Mouse (Mus musculus) liver, embryonic 14.5 days (tissue): Measurements from ENCODE around the gene Rec114. TPM values are rescaled to one million over a fixed set of nuclear protein-coding genes. Genes with fewer than 3 reads are reported as not detected.

Experiments
- ATAC-seq: fragments of 200-750 bp; cut with Nextera tagmentation; 2 replicates; pipeline ENCODE4 v1.8.0; 2017; ENCODE audit warnings: moderate number of reproducible peaks, mild to moderate bottlenecking, moderate library complexity; ENCODE audit not compliant: insufficient read depth
- DNase-seq, 3 experiments: peaks; one replicate each; pipeline ENCODE4 v3.0.0-alpha.2; 2012 to 2013; ENCODE audit warnings: low read depth in 3 of 3, low spot score in 3 of 3
- H3K27ac ChIP-seq: fragments of 300-500 bp; sonication (generic); 2 replicates; pipeline ENCODE4 v1.5.1; 2014; ENCODE audit warnings: moderate library complexity, mild to moderate bottlenecking, control low read depth, inconsistent platforms
- H3K27me3 ChIP-seq: fragments of 300-500 bp; sonication (generic); 2 replicates; pipeline ENCODE4 v1.6.1; 2014; ENCODE audit warnings: mild to moderate bottlenecking, low read length, moderate library complexity; ENCODE audit not compliant: control insufficient read depth, insufficient read depth
- H3K36me3 ChIP-seq: fragments of 300-500 bp; sonication (generic); replicated peaks from 2 replicates; pipeline ENCODE4 v1.6.1; 2014; ENCODE audit warnings: low read depth; ENCODE audit not compliant: control insufficient read depth, insufficient read depth
- H3K4me1 ChIP-seq, 2 experiments: fragments of 200-500 bp in 1 of 2; fragments of 300-500 bp in 1 of 2; sonication (generic) in 1 of 2; replicated peaks; 2 replicates each; pipeline ENCODE4 v1.6.1; 2012 to 2014; ENCODE audit warnings: antibody characterized with exemption in 1 of 2, inconsistent platforms in 1 of 2, low read length in 1 of 2; ENCODE audit not compliant: control insufficient read depth in 2 of 2, insufficient read depth in 2 of 2
- H3K4me2 ChIP-seq: fragments of 300-500 bp; sonication (generic); 2 replicates; pipeline ENCODE4 v1.6.1; 2014; ENCODE audit warnings: low read depth, mild to moderate bottlenecking, control low read depth, moderate library complexity
- H3K4me3 ChIP-seq, 2 experiments: fragments of 200-500 bp in 1 of 2; fragments of 300-500 bp in 1 of 2; sonication (generic) in 1 of 2; 2 replicates each; pipeline ENCODE4 v1.5.1; 2012 to 2014; ENCODE audit warnings: low read depth in 2 of 2, low read length in 2 of 2, mild to moderate bottlenecking in 2 of 2, control low read depth in 1 of 2, inconsistent platforms in 1 of 2, moderate library complexity in 1 of 2; ENCODE audit not compliant: insufficient read depth in 1 of 2
- H3K9ac ChIP-seq: fragments of 300-500 bp; sonication (generic); replicated peaks from 2 replicates; pipeline ENCODE4 v1.6.1; 2014; ENCODE audit warnings: mild to moderate bottlenecking, control low read depth, moderate library complexity
- H3K9me3 ChIP-seq: fragments of 300-500 bp; sonication (generic); 2 replicates; pipeline ENCODE4 v1.6.1; 2016; ENCODE audit warnings: low read length, mixed read lengths; ENCODE audit not compliant: control insufficient read depth
- CTCF ChIP-seq: IDR thresholded peaks from 2 replicates; pipeline ENCODE4 v1.5.1; 2016; ENCODE audit warnings: antibody characterized with exemption, low read depth, control low read depth
- EP300 ChIP-seq: IDR thresholded peaks from 2 replicates; pipeline ENCODE4 v1.6.1; 2016; ENCODE audit warnings: antibody characterized with exemption, low read depth
- WGBS: fragments of 180-500 bp; shearing (Covaris S2); extraction: QIAGEN DNeasy Blood & Tissue Kit; methylation state at CpG from one replicate; pipeline ENCODE4 v1.1.7; 2014; ENCODE audit not compliant: insufficient replicate concordance; 5-methylcytosine and 5-hydroxymethylcytosine counted together
- polyA plus RNA-seq, 2 experiments: library from polyadenylated mRNA; depleted of rRNA in 1 of 2; stranded (reverse) in 1 of 2; unstranded in 1 of 2; fragments of >200 nt; fragmentation: Nextera tagmentation in 1 of 2; extraction: Ambion mirVana in 1 of 2; gene quantifications; 2 replicates each; pipeline versions ENCODE4 v1.2.1 to v1.2.3; 2012 to 2014

The Rec114 gene
- polyA plus RNA-seq, 2 experiments = 16.3 to 40.3 TPM

DNA sequence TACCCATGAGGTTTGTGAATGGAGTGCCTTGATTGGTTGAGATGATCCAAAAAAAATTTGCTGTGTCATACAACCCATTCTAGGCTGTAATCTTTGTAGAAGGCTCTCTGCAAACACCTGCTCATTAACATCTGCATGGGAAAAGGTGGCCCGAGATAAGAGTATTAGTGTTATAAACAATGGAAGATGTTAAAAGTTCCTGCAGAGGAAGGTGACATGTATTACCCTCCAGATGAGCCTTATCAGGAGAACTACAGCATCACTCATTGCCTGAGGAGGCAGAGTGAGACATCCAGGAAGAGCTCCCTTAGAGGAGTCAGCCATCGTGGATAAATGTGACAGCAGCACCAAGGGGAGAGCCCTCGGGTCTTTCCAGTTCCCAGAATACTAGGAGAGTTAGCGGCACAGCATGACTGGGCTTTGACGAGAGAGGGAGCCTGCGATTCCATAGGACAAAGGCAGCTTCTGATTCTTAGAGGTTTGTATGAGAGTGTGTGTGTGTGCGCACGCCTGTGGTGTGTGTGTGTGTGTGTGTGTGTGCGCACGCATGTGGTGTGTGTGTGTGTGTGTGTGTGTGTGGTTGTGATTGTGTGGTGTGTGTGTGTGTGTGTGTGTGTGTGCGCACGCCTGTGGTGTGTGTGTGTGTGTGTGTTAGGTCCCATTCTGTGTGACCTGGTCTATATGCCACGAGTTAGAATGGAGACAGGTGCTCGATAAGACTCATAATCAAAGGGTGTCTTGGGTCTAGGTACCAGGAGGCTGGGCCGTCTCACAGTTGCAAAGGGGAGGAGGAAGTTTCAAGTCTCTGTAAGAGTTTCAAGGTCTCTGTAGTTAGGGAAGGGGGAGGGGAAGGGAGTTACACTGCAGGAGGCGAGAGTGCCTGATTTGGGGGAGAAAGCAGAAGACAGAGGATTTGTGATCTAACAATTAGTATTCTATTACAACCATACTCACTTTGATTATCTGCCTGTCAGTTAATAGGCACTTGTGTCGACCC is 23.5 kb upstream of the Rec114 start:
- no peaks in the 10 kb centered on the region for H3K27me3 ChIP-seq
- H3K36me3 ChIP-seq = no peaks in the 10 kb centered on the region
- H3K27ac ChIP-seq = no peak overlapping the region
- no peak overlapping the region for H3K9ac ChIP-seq
- no peak for DNase-seq
- peaks cover 0 to 2% of the 10 kb centered on the region in 2 experiments; a peak in 1 of 4 replicates for H3K4me1 ChIP-seq
- WGBS = 60% methylated on average over 16 of the region's 17 CpGs
- no peaks in the 10 kb centered on the region; the same call in 1 of the 2 replicates for H3K9me3 ChIP-seq
- TF ChIP-seq CTCF (0 out of 2 replicates have a peak, but pooled peaks have one; percentile 4), EP300 (no peak)
- peak; percentile 72 for ATAC-seq
- H3K4me3 ChIP-seq = no peak overlapping the region
- H3K4me2 ChIP-seq = no peak overlapping the region

- no peak for ATAC-seq
Observed at GRCm38 (mm10) chr9:58764354-58764753, 20.6 kb upstream of the Rec114 start.

DNA sequence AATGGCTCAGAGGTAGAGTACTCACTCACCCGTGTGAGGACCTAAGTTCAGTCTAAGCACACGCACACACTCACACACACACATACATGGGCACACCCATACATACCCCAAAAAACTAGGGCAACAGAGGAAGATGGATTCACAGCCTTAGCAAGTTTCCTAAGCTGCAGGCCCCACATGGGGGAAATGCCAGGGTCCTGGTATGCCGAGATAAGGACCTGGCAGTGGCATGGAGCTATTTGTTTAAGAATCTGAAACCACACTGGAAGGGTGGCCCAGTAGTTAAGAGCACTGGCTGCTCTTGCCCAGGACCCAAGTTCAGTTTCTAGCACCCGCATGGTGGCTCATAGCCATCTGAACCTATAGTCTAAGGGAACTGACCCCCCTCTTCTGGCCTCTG is 19.4 kb upstream of the Rec114 start:
- H3K36me3 ChIP-seq = no peaks in the 10 kb centered on the region
- H3K27ac ChIP-seq = no peak overlapping the region
- no peaks in the 10 kb centered on the region; the same call in 1 of the 2 replicates for H3K9me3 ChIP-seq
- no peaks in the 10 kb centered on the region for H3K27me3 ChIP-seq
- no peak for ATAC-seq
- no peak for DNase-seq
- no peak overlapping the region for H3K4me3 ChIP-seq
- WGBS = 39% methylated on average over 4 of the region's 4 CpGs
- H3K4me2 ChIP-seq = no peak overlapping the region
- H3K9ac ChIP-seq = no peak overlapping the region
- TF ChIP-seq EP300 (no peak), CTCF (no peak)
- H3K4me1 ChIP-seq = peaks cover 0 to 2% of the 10 kb centered on the region in 2 experiments; a peak in 1 of 4 replicates

More at GRCm38 (mm10) chr9:58764354-58764753, 20.6 kb upstream of the Rec114 start:
- Histone ChIP-seq H3K4me1 (peaks cover 0 to 2% of the 10 kb centered on the region in 2 experiments; a peak in 1 of 4 replicates), H3K9me3 (no peaks in the 10 kb centered on the region; the same call in 1 of the 2 replicates), H3K4me2 (no peak overlapping the region), H3K27me3 (no peaks in the 10 kb centered on the region), H3K36me3 (no peaks in the 10 kb centered on the region), H3K4me3 (no peak overlapping the region), H3K9ac (no peak overlapping the region), H3K27ac (no peak overlapping the region)
- WGBS = 83% methylated on average over 5 of the region's 5 CpGs
- no peak for DNase-seq
- TF ChIP-seq EP300 (no peak), CTCF (no peak)

DNA sequence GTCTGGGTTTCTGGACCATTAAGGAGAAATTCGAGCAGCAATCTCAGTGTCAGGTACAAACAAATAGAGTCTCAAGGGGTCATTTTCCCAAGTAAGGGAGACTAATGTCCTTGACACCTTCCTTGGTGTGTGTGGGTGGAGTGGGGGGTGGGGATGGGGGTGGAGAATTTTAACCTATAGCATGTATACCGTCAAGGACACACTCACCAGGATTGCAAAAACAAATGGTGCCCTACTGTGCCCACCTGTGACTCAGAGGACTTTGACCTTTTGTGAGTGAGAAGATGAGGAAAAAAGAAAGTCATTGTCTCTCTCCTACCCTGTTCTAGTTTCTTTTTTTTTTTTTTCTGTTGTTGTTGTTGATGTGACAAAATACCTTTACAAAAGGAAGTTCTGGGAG is 18.3 kb upstream of the Rec114 start:
- DNase-seq (no peak), ATAC-seq (no peak)
- H3K9ac ChIP-seq = no peak overlapping the region
- H3K4me2 ChIP-seq = no peak overlapping the region
- 59% methylated on average over 2 of the region's 2 CpGs for WGBS
- no peaks in the 10 kb centered on the region for H3K9me3 ChIP-seq
- no peak overlapping the region for H3K27ac ChIP-seq
- H3K4me3 ChIP-seq = no peak overlapping the region
- H3K4me1 ChIP-seq = peaks cover 0 to 2% of the 10 kb centered on the region in 2 experiments; a peak in 1 of 4 replicates
- TF ChIP-seq EP300 (no peak), CTCF (no peak)
- no peaks in the 10 kb centered on the region for H3K27me3 ChIP-seq
- no peaks in the 10 kb centered on the region for H3K36me3 ChIP-seq

DNA sequence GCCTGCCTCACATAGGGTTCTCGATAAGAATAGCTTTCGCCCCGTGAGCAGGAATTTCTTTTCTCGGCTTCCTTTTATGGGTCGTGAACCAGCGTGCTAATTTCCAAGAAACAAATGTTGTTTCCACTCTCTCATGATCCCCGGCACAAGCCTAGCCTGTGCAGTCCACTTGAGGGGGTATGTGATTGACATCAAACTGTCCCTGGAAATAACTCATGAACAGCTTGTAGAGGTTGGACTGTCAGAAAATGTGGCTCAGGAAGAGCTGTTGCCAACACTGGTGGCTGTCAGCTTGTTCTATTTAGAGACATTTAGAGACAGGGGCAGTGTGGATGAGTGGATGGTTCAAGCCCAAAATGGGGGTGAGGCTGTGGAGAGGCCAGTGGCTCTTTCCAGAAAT is 15.0 kb upstream of the Rec114 start:
- Histone ChIP-seq H3K4me1 (peaks cover 0 to 2% of the 10 kb centered on the region in 2 experiments; a peak in 1 of 4 replicates), H3K27me3 (no peaks in the 10 kb centered on the region), H3K36me3 (no peaks in the 10 kb centered on the region), H3K9me3 (no peaks in the 10 kb centered on the region), H3K9ac (no peak overlapping the region), H3K4me3 (no peak overlapping the region), H3K27ac (no peak overlapping the region), H3K4me2 (no peak overlapping the region)
- no peak for TF ChIP-seq CTCF
- no peak for TF ChIP-seq EP300
- no peak for ATAC-seq
- no peak for DNase-seq
- WGBS = 75% methylated on average over 7 of the region's 7 CpGs
